Mouse (Mus musculus) MEL (cell line): ENCODE measurements around the gene Bbs9. TPM values are rescaled to one million over a fixed set of nuclear protein-coding genes. Genes with fewer than 3 reads are reported as not detected.

Source experiments
- DNase-seq: peaks from one replicate; pipeline ENCODE4 v3.0.0; 2011; ENCODE audit warnings: low read depth, low spot score
- H3K27ac ChIP-seq: 2 replicates; pipeline ENCODE4 v1.5.1; 2012; ENCODE audit warnings: low read depth, mild to moderate bottlenecking, control low read depth, low read length, moderate library complexity; ENCODE audit not compliant: control insufficient read depth
- H3K27me3 ChIP-seq, 2 experiments: fragments of 150-350 bp in 1 of 2; sonication (generic) in 1 of 2; 2 replicates each; pipeline ENCODE4 v1.6.1; 2012; ENCODE audit warnings: low read length in 2 of 2, mild to moderate bottlenecking in 2 of 2, improper control_type of control experiment in 1 of 2, moderate library complexity in 1 of 2; ENCODE audit not compliant: insufficient read depth in 2 of 2, control insufficient read depth in 1 of 2
- H3K36me3 ChIP-seq, 2 experiments: 2 replicates each; pipeline ENCODE4 v1.6.1; 2012 to 2014; ENCODE audit warnings: low read length in 2 of 2, improper control_type of control experiment in 1 of 2, inconsistent platforms in 1 of 2, mild to moderate bottlenecking in 1 of 2; ENCODE audit not compliant: insufficient read depth in 2 of 2, control insufficient read depth in 1 of 2
- H3K4me1 ChIP-seq, 2 experiments: fragments of 150-350 bp in 1 of 2; sonication (generic) in 1 of 2; 2 replicates each; pipeline ENCODE4 v1.6.1; 2012; ENCODE audit warnings: low read length in 2 of 2, improper control_type of control experiment in 1 of 2, mild to moderate bottlenecking in 1 of 2; ENCODE audit not compliant: insufficient read depth in 2 of 2, control insufficient read depth in 1 of 2
- H3K4me3 ChIP-seq, 2 experiments: fragments of 150-350 bp in 1 of 2; sonication (generic) in 1 of 2; 2 replicates each; pipeline ENCODE4 v1.5.1; 2012; ENCODE audit warnings: low read depth in 2 of 2, low read length in 2 of 2, mild to moderate bottlenecking in 2 of 2, moderate library complexity in 2 of 2, control low read depth in 1 of 2, improper control_type of control experiment in 1 of 2; ENCODE audit not compliant: control insufficient read depth in 1 of 2, insufficient read depth in 1 of 2
- H3K79me2 ChIP-seq: 2 replicates; pipeline ENCODE4 v1.6.1; 2012; ENCODE audit warnings: mild to moderate bottlenecking, low read length, moderate library complexity; ENCODE audit not compliant: control insufficient read depth, poor library complexity, insufficient read depth
- H3K9ac ChIP-seq: 2 replicates; pipeline ENCODE4 v1.6.1; 2012; ENCODE audit warnings: low read depth, mild to moderate bottlenecking, control low read depth, low read length, moderate library complexity; ENCODE audit not compliant: control insufficient read depth, poor library complexity, severe bottlenecking
- H3K9me3 ChIP-seq: fragments of 150-350 bp; sonication (generic); replicated peaks from 2 replicates; pipeline ENCODE4 v1.6.1; 2012; ENCODE audit warnings: mild to moderate bottlenecking, low read length, improper control_type of control experiment, moderate library complexity; ENCODE audit not compliant: insufficient read depth
- CHD1 ChIP-seq: IDR thresholded peaks from 2 replicates; pipeline ENCODE4 v1.6.1; 2012; ENCODE audit warnings: low read depth, mild to moderate bottlenecking, inconsistent platforms, low read length, improper control_type of control experiment
- CTCF ChIP-seq, 3 experiments: IDR thresholded peaks in 2 of 3; conservative IDR thresholded peaks in 1 of 3; 2 replicates each; pipeline ENCODE4 v1.5.1; 2011 to 2012; ENCODE audit warnings: low read length in 3 of 3, low read depth in 2 of 3, mild to moderate bottlenecking in 2 of 3, improper control_type of control experiment in 1 of 3, inconsistent platforms in 1 of 3, mixed read lengths in 1 of 3, moderate library complexity in 1 of 3; ENCODE audit not compliant: control insufficient read depth in 1 of 3, insufficient read depth in 1 of 3, poor library complexity in 1 of 3, severe bottlenecking in 1 of 3
- E2F4 ChIP-seq: IDR thresholded peaks from 2 replicates; pipeline ENCODE4 v1.6.1; 2011; ENCODE audit warnings: low read depth, low read length, improper control_type of control experiment, borderline replicate concordance
- ELF1 ChIP-seq: IDR thresholded peaks from 2 replicates; pipeline ENCODE4 v1.6.1; 2014; ENCODE audit warnings: low read depth, mild to moderate bottlenecking, inconsistent platforms, low read length, improper control_type of control experiment, moderate library complexity
- EP300 ChIP-seq, 2 experiments: IDR thresholded peaks; 2 replicates each; pipeline ENCODE4 v1.6.1; 2011; ENCODE audit warnings: improper control_type of control experiment in 2 of 2, low read length in 2 of 2, low read depth in 1 of 2, mild to moderate bottlenecking in 1 of 2
- HCFC1 ChIP-seq: IDR thresholded peaks from 2 replicates; pipeline ENCODE4 v1.6.1; 2012; ENCODE audit warnings: low read depth, mild to moderate bottlenecking, inconsistent platforms, low read length, improper control_type of control experiment, moderate library complexity
- KAT2A ChIP-seq: conservative IDR thresholded peaks from 2 replicates; pipeline ENCODE4 v1.6.1; 2012; ENCODE audit warnings: low read depth, low read length, improper control_type of control experiment, inconsistent platforms
- MAFK ChIP-seq: IDR thresholded peaks from 2 replicates; pipeline ENCODE4 v1.6.1; 2011; ENCODE audit warnings: low read depth, mild to moderate bottlenecking, low read length, improper control_type of control experiment, borderline replicate concordance
- MAX ChIP-seq: IDR thresholded peaks from 2 replicates; pipeline ENCODE4 v1.6.1; 2011; ENCODE audit warnings: low read length, improper control_type of control experiment
- MEF2A ChIP-seq: IDR thresholded peaks from 2 replicates; pipeline ENCODE4 v1.6.1; 2014; ENCODE audit warnings: low read depth, mild to moderate bottlenecking, inconsistent platforms, low read length, improper control_type of control experiment; ENCODE audit not compliant: poor library complexity, insufficient replicate concordance, severe bottlenecking; ENCODE audit errors: extremely low read depth
- MXI1 ChIP-seq: IDR thresholded peaks from 2 replicates; pipeline ENCODE4 v1.6.1; 2011; ENCODE audit warnings: mild to moderate bottlenecking, low read depth, low read length, improper control_type of control experiment
- MYB ChIP-seq: IDR thresholded peaks from 2 replicates; pipeline ENCODE4 v1.6.1; 2011; ENCODE audit warnings: mild to moderate bottlenecking, low read depth, low read length, improper control_type of control experiment
- MYC ChIP-seq: IDR thresholded peaks from 2 replicates; pipeline ENCODE4 v1.6.1; 2011; ENCODE audit warnings: low read depth, mild to moderate bottlenecking, low read length, improper control_type of control experiment, moderate library complexity
- NELFE ChIP-seq: IDR thresholded peaks from 2 replicates; pipeline ENCODE4 v1.6.1; 2011; ENCODE audit warnings: low read depth, low read length, improper control_type of control experiment
- NRF1 ChIP-seq: IDR thresholded peaks from 2 replicates; pipeline ENCODE4 v1.6.1; 2014; ENCODE audit warnings: low read depth, mild to moderate bottlenecking, inconsistent platforms, low read length, improper control_type of control experiment, moderate library complexity; ENCODE audit not compliant: poor library complexity, insufficient read depth, severe bottlenecking
- POLR2AphosphoS5 ChIP-seq: IDR thresholded peaks from 2 replicates; pipeline ENCODE4 v1.6.1; 2012; ENCODE audit warnings: low read depth, borderline replicate concordance, mild to moderate bottlenecking, inconsistent platforms, low read length, moderate library complexity, mixed read lengths
- RAD21 ChIP-seq: IDR thresholded peaks from 2 replicates; pipeline ENCODE4 v1.6.1; 2011; ENCODE audit warnings: mild to moderate bottlenecking, low read depth, low read length, improper control_type of control experiment
- SIN3A ChIP-seq: IDR thresholded peaks from 2 replicates; pipeline ENCODE4 v1.6.1; 2012; ENCODE audit warnings: low read length, improper control_type of control experiment, inconsistent platforms
- SMC3 ChIP-seq: IDR thresholded peaks from 2 replicates; pipeline ENCODE4 v1.6.1; 2011; ENCODE audit warnings: low read depth, low read length, improper control_type of control experiment
- TCF12 ChIP-seq: IDR thresholded peaks from 2 replicates; pipeline ENCODE4 v1.6.1; 2014; ENCODE audit warnings: low read depth, mild to moderate bottlenecking, inconsistent platforms, low read length, improper control_type of control experiment, moderate library complexity
- UBTF ChIP-seq: IDR thresholded peaks from 2 replicates; pipeline ENCODE4 v1.6.1; 2012; ENCODE audit warnings: low read depth, mild to moderate bottlenecking, inconsistent platforms, low read length, improper control_type of control experiment, moderate library complexity, borderline replicate concordance; ENCODE audit not compliant: insufficient read depth
- USF1 ChIP-seq: IDR thresholded peaks from 2 replicates; pipeline ENCODE4 v1.6.1; 2014; ENCODE audit warnings: low read depth, mild to moderate bottlenecking, inconsistent platforms, low read length, improper control_type of control experiment, moderate library complexity
- USF2 ChIP-seq, 2 experiments: IDR thresholded peaks; 2 replicates each; pipeline ENCODE4 v1.6.1; 2011 to 2012; ENCODE audit warnings: improper control_type of control experiment in 2 of 2, low read length in 2 of 2, borderline replicate concordance in 1 of 2, inconsistent platforms in 1 of 2, low read depth in 1 of 2, mild to moderate bottlenecking in 1 of 2; ENCODE audit not compliant: insufficient read depth in 1 of 2
- ZC3H11A ChIP-seq: IDR thresholded peaks from 2 replicates; pipeline ENCODE4 v1.6.1; 2012; ENCODE audit warnings: low read depth, mild to moderate bottlenecking, inconsistent platforms, low read length, improper control_type of control experiment
- ZMIZ1 ChIP-seq: IDR thresholded peaks from 2 replicates; pipeline ENCODE4 v1.6.1; 2012; ENCODE audit warnings: low read depth, mild to moderate bottlenecking, inconsistent platforms, low read length, improper control_type of control experiment, moderate library complexity
- polyA plus RNA-seq, 2 experiments: library from polyadenylated mRNA; stranded (reverse) in 1 of 2; unstranded in 1 of 2; fragments of >175 nt in 1 of 2; fragments of >200 nt in 1 of 2; gene quantifications; 2 replicates each; pipeline versions ENCODE4 v1.2.1 to v1.2.4; 2012; ENCODE audit warnings: low replicate concordance in 2 of 2, low read depth in 1 of 2; ENCODE audit not compliant: insufficient read length in 2 of 2, insufficient read depth in 1 of 2, missing spikeins in 1 of 2
- total RNA-seq: library from RNA; depleted of rRNA; stranded (reverse); fragments of 300-350 nt; gene quantifications from 2 replicates; pipeline ENCODE4 v1.2.3, GENCODE M21; 2012

Bbs9 gene
- total and polyA plus RNA-seq, 3 experiments = 18.5 to 19.5 TPM; not detected in 1

GRCm38 (mm10) chr9:22905434-22905833 is 429.9 kb downstream of the Bbs9 start:
- H3K27me3 ChIP-seq = no peaks in the 10 kb centered on the region
- H3K4me3 ChIP-seq = no peak overlapping the region
- DNase-seq = no peak
- TF ChIP-seq POLR2AphosphoS5 = 0 out of 2 replicates have a peak, but pooled peaks have one; percentile 57
- TF ChIP-seq SIN3A = no peak
- TF ChIP-seq MEF2A = no peak
- TF ChIP-seq, all 39 proteins: peak for 1
- Histone ChIP-seq H3K27ac (no peak overlapping the region), H3K36me3 (no peaks in the 10 kb centered on the region), H3K79me2 (no peaks in the 10 kb centered on the region), H3K9ac (no peak overlapping the region), H3K4me1 (no peaks in the 10 kb centered on the region), H3K9me3 (no peaks in the 10 kb centered on the region)

GRCm38 (mm10) chr9:22916808-22917207 is 441.3 kb downstream of the Bbs9 start:
- Histone ChIP-seq H3K27ac (no peak overlapping the region), H3K9ac (no peak overlapping the region), H3K9me3 (no peaks in the 10 kb centered on the region), H3K4me1 (no peaks in the 10 kb centered on the region), H3K4me3 (no peak overlapping the region), H3K79me2 (no peaks in the 10 kb centered on the region), H3K27me3 (peaks cover 0 to 4% of the 10 kb centered on the region in 2 experiments; a peak in 1 of 4 replicates), H3K36me3 (no peaks in the 10 kb centered on the region)
- peak; percentile 30 for DNase-seq
- TF ChIP-seq KAT2A (no peak), TCF12 (no peak), MXI1 (no peak), CHD1 (no peak), MAX (no peak), SMC3 (peak; percentile 75), ELF1 (no peak), ZC3H11A (peak; percentile 68), RAD21 (peak; percentile 41), ZMIZ1 (no peak), NRF1 (no peak), CTCF (IDR thresholded peaks at IDR 0.05 in 2 of 3, conservative IDR thresholded peaks at IDR 0.05 in 1 of 3; ENCODE audit: control insufficient read depth in 1 of 3, insufficient read depth in 1 of 3, low read depth in 2 of 3, low read length in 3 of 3, poor library complexity in 1 of 3, severe bottlenecking in 1 of 3) (peak in 1 of 3 experiments; percentile 44; a peak in 2 of 6 replicates)

- no peaks in the 10 kb centered on the region for H3K79me2 ChIP-seq
- no peaks in the 10 kb centered on the region for H3K4me1 ChIP-seq
- no peak overlapping the region for H3K27ac ChIP-seq
- H3K9me3 ChIP-seq = no peaks in the 10 kb centered on the region
- H3K4me3 ChIP-seq = no peak overlapping the region
- H3K36me3 ChIP-seq = no peaks in the 10 kb centered on the region
- DNase-seq = no peak
- no peaks in the 10 kb centered on the region; a peak in 1 of 4 replicates for H3K27me3 ChIP-seq
- no peak overlapping the region for H3K9ac ChIP-seq
- no peak for TF ChIP-seq MYC
- no peak for TF ChIP-seq MEF2A
- TF ChIP-seq USF2 (IDR thresholded peaks at IDR 0.05; ENCODE audit: borderline replicate concordance in 1 of 2, insufficient read depth in 1 of 2, low read depth in 1 of 2, low read length in 2 of 2) = no peak
- TF ChIP-seq HCFC1 = no peak
- TF ChIP-seq MAFK = no peak
- no peak for TF ChIP-seq USF1
- TF ChIP-seq CHD1 = no peak
- no peak for TF ChIP-seq MAX
- TF ChIP-seq EP300 (IDR thresholded peaks at IDR 0.05; ENCODE audit: low read depth in 1 of 2, low read length in 2 of 2) = no peak
- no peak for TF ChIP-seq E2F4
- no peak for TF ChIP-seq NRF1
- no peak for TF ChIP-seq MYB
- TF ChIP-seq ZC3H11A = no peak
- no peak for TF ChIP-seq UBTF
- TF ChIP-seq NELFE = no peak
Observed at GRCm38 (mm10) chr9:22935645-22936044, 460.1 kb downstream of the Bbs9 start.
